Mouse (Mus musculus) thymus, adult 2 months (tissue): ENCODE measurements around the gene Hmcn2.

Source experiments
- CTCF ChIP-seq: fragments of 200-500 bp; IDR thresholded peaks from 2 replicates; pipeline ENCODE4 v1.5.1; 2012; ENCODE audit warnings: mild to moderate bottlenecking, control low read depth, low read length, moderate library complexity, borderline replicate concordance; ENCODE audit not compliant: control insufficient read depth, poor library complexity, insufficient read depth; ENCODE audit errors: extremely low read depth
- POLR2A ChIP-seq: fragments of 200-500 bp; IDR thresholded peaks from 2 replicates; pipeline ENCODE4 v1.6.1; 2012; ENCODE audit warnings: mild to moderate bottlenecking, low read length, control low read depth, moderate library complexity; ENCODE audit not compliant: control insufficient read depth, poor library complexity, insufficient read depth; ENCODE audit errors: extremely low read depth

- TF ChIP-seq POLR2A (no peak), CTCF (no peak)
Measured at GRCm38 (mm10) chr2:31449902-31450301, 135.7 kb downstream of the Hmcn2 start.
